Mouse (Mus musculus) midbrain, embryonic 12.5 days (tissue): Measurements from ENCODE around the gene Mrgprf. TPM values are rescaled to one million over a fixed set of nuclear protein-coding genes. Genes with fewer than 3 reads are reported as not detected.

Source experiments
- ATAC-seq: fragments of 200-750 bp; cut with Nextera tagmentation; 2 replicates; pipeline ENCODE4 v1.8.0; 2017; ENCODE audit warnings: low read depth, moderate TSS enrichment, moderate library complexity; ENCODE audit not compliant: low FRiP score
- H3K27ac ChIP-seq: fragments of 300-500 bp; sonication (generic); replicated peaks from 2 replicates; pipeline ENCODE4 v1.5.1; 2016; ENCODE audit warnings: mild to moderate bottlenecking
- H3K27me3 ChIP-seq: fragments of 300-500 bp; sonication (generic); 2 replicates; pipeline ENCODE4 v1.6.1; 2016; ENCODE audit warnings: mild to moderate bottlenecking
- H3K36me3 ChIP-seq: fragments of 300-500 bp; sonication (generic); 2 replicates; pipeline ENCODE4 v1.6.1; 2016
- H3K4me1 ChIP-seq: fragments of 300-500 bp; sonication (generic); 2 replicates; pipeline ENCODE4 v1.6.1; 2016
- H3K4me2 ChIP-seq: fragments of 300-500 bp; sonication (generic); replicated peaks from 2 replicates; pipeline ENCODE4 v1.6.1; 2016; ENCODE audit warnings: mild to moderate bottlenecking, moderate library complexity
- H3K4me3 ChIP-seq: fragments of 300-500 bp; sonication (generic); 2 replicates; pipeline ENCODE4 v1.5.1; 2016; ENCODE audit warnings: mild to moderate bottlenecking
- H3K9ac ChIP-seq: fragments of 300-500 bp; sonication (generic); replicated peaks from 2 replicates; pipeline ENCODE4 v1.6.1; 2016; ENCODE audit warnings: mild to moderate bottlenecking, moderate library complexity
- H3K9me3 ChIP-seq: fragments of 300-500 bp; sonication (generic); 2 replicates; pipeline ENCODE4 v1.6.1; 2016; ENCODE audit warnings: mild to moderate bottlenecking
- WGBS: fragments of 180-500 bp; shearing (Covaris S2); methylation state at CpG from one replicate; pipeline ENCODE4 v1.1.7; 2016; 5-methylcytosine and 5-hydroxymethylcytosine counted together
- polyA plus RNA-seq: library from polyadenylated mRNA; unstranded; fragments of >200 nt; fragmentation: Nextera tagmentation; extraction: Ambion mirVana; gene quantifications from 2 replicates; pipeline ENCODE4 v1.2.1, GENCODE M21; 2016

Mrgprf gene
- polyA plus RNA-seq, 1 experiment from 2014 or later = 1.8 TPM

- WGBS = 93% methylated on average over 6 of the region's 6 CpGs
- H3K4me2 ChIP-seq = no peak overlapping the region
- H3K4me3 ChIP-seq = no peak overlapping the region
- ATAC-seq = no peak
- no peak overlapping the region for H3K9ac ChIP-seq
- H3K9me3 ChIP-seq = no peaks in the 10 kb centered on the region
- no peaks in the 10 kb centered on the region for H3K27me3 ChIP-seq
- H3K4me1 ChIP-seq = peaks cover 21% of the 10 kb centered on the region
- H3K36me3 ChIP-seq = no peaks in the 10 kb centered on the region
- H3K27ac ChIP-seq = no peak overlapping the region
Observed at GRCm38 (mm10) chr7:145301341-145302005, 845 bp downstream of the Mrgprf start.

GRCm38 (mm10) chr7:145302488-145303285 lies 2.1 kb downstream of the Mrgprf start:
- no peaks in the 10 kb centered on the region for H3K9me3 ChIP-seq
- 5% methylated on average over 20 of the region's 20 CpGs for WGBS
- H3K4me3 ChIP-seq = peak overlapping the region; percentile 29
- H3K9ac ChIP-seq = peak overlapping the region; percentile 21; the same call in 1 of the 2 replicates
- no peak overlapping the region; the same call in 1 of the 2 replicates for H3K27ac ChIP-seq
- ATAC-seq = peak; percentile 83
- H3K4me1 ChIP-seq = peaks cover 21% of the 10 kb centered on the region
- peak overlapping the region; percentile 56 for H3K4me2 ChIP-seq
- no peaks in the 10 kb centered on the region for H3K36me3 ChIP-seq
- no peaks in the 10 kb centered on the region for H3K27me3 ChIP-seq

- no peak for ATAC-seq
- Histone ChIP-seq H3K9ac (no peak overlapping the region), H3K27ac (no peak overlapping the region), H3K27me3 (no peaks in the 10 kb centered on the region), H3K4me2 (no peak overlapping the region), H3K9me3 (no peaks in the 10 kb centered on the region), H3K4me3 (no peak overlapping the region), H3K36me3 (no peaks in the 10 kb centered on the region), H3K4me1 (peaks cover 17% of the 10 kb centered on the region)
- 85% methylated on average over 2 of the region's 2 CpGs for WGBS
Observed at GRCm38 (mm10) chr7:145304153-145304552, 3.5 kb downstream of the Mrgprf start.

DNA sequence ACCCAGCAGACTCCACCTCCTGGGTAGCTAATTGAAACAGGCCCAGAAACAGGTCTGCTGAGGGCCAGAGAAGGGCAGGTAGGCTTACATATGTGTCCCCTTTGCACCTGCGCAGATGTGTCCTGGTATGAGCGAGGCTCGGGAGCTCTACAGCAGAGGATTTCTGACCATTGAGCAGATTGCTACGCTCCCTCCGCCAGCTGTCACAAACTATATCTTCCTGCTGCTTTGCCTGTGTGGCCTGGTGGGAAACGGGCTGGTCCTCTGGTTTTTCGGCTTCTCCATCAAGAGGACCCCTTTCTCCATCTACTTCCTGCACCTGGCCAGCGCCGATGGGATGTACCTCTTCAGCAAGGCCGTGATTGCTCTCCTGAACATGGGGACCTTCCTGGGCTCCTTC lies 7.0 kb downstream of the Mrgprf start:
- H3K4me3 ChIP-seq = no peak overlapping the region
- H3K36me3 ChIP-seq = no peaks in the 10 kb centered on the region
- 93% methylated on average over 10 of the region's 10 CpGs for WGBS
- H3K27me3 ChIP-seq = no peaks in the 10 kb centered on the region
- no peak overlapping the region for H3K27ac ChIP-seq
- H3K4me1 ChIP-seq = peaks cover 5% of the 10 kb centered on the region
- no peaks in the 10 kb centered on the region for H3K9me3 ChIP-seq
- no peak overlapping the region for H3K4me2 ChIP-seq
- ATAC-seq = no peak
- H3K9ac ChIP-seq = no peak overlapping the region

DNA sequence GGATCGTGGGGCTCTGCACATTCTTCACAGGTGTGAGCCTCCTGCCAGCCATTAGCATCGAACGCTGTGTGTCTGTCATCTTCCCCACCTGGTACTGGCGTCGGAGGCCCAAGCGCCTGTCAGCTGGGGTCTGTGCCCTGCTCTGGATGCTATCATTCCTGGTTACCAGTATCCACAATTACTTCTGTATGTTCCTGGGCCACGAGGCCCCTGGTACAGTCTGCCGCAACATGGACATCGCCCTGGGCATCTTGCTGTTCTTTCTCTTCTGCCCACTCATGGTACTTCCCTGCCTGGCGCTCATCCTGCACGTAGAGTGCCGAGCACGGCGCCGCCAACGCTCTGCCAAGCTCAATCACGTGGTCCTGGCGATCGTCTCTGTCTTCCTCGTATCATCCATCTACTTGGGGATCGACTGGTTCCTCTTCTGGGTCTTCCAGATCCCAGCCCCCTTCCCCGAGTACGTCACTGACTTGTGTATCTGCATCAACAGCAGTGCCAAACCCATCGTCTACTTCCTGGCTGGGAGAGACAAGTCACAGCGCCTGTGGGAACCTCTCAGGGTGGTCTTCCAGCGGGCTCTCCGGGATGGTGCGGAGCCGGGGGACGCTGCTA lies 7.5 kb downstream of the Mrgprf start:
- WGBS = 78% methylated on average over 30 of the region's 30 CpGs
- no peak overlapping the region for H3K27ac ChIP-seq
- no peak overlapping the region for H3K4me3 ChIP-seq
- H3K27me3 ChIP-seq = no peaks in the 10 kb centered on the region
- no peak overlapping the region for H3K4me2 ChIP-seq
- H3K4me1 ChIP-seq = no peaks in the 10 kb centered on the region
- H3K36me3 ChIP-seq = no peaks in the 10 kb centered on the region
- H3K9me3 ChIP-seq = no peaks in the 10 kb centered on the region
- ATAC-seq = no peak
- no peak overlapping the region for H3K9ac ChIP-seq

DNA sequence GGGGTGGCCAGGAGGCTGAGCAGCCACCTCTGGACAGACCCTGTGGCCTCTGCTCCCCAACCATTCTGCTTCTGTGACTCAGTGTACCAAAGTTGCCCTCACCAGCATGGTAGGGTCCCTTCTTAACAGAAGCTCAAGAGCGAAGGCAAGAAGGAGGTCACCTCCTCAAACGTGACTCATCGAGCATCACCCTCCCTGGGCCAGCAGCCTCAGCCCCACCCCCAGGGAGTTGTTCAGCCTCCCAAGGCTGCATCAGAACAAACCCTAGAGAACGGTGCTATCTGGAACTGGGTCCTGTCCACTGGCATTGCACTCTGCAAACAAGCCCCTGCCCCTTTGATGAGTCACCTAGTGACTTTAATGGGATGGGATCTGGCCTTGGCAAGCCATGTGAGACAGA lies 8.2 kb downstream of the Mrgprf start:
- WGBS = 84% methylated on average over 4 of the region's 4 CpGs
- Histone ChIP-seq H3K27ac (no peak overlapping the region), H3K9me3 (no peaks in the 10 kb centered on the region), H3K27me3 (no peaks in the 10 kb centered on the region), H3K36me3 (no peaks in the 10 kb centered on the region), H3K4me1 (no peaks in the 10 kb centered on the region), H3K9ac (no peak overlapping the region), H3K4me2 (no peak overlapping the region), H3K4me3 (no peak overlapping the region)
- ATAC-seq = no peak

- H3K4me2 ChIP-seq = no peak overlapping the region
- H3K27me3 ChIP-seq = no peaks in the 10 kb centered on the region
- 78% methylated on average over 1 of the region's 1 CpGs for WGBS
- no peak overlapping the region for H3K9ac ChIP-seq
- no peaks in the 10 kb centered on the region for H3K9me3 ChIP-seq
- no peaks in the 10 kb centered on the region for H3K4me1 ChIP-seq
- no peak for ATAC-seq
- no peaks in the 10 kb centered on the region for H3K36me3 ChIP-seq
- H3K27ac ChIP-seq = no peak overlapping the region
- H3K4me3 ChIP-seq = no peak overlapping the region
Observed at GRCm38 (mm10) chr7:145309877-145310276, 9.2 kb downstream of the Mrgprf start.

DNA sequence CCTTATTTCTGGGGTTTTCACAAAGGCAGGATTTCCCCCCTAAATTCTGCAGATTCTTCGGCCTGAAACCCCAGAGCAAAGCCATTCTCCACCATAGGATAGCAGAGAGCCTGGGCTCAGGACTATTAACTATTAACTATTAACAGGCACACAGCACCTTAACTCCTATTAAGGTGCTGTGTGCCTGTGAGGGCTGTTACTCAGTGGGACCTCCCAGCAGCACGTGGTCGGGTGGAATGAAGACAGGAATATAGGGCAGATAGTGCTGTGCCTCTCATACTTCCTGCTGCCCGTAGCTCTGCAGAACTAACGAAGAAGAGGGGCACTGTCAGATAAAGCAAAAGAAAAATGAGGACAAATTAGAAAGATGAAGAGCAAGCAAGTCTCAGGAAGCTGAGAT lies 9.9 kb downstream of the Mrgprf start:
- H3K27ac ChIP-seq = no peak overlapping the region
- WGBS = 74% methylated on average over 5 of the region's 5 CpGs
- H3K4me1 ChIP-seq = no peaks in the 10 kb centered on the region
- no peak for ATAC-seq
- H3K27me3 ChIP-seq = no peaks in the 10 kb centered on the region
- H3K9me3 ChIP-seq = no peaks in the 10 kb centered on the region
- H3K4me2 ChIP-seq = no peak overlapping the region
- H3K36me3 ChIP-seq = no peaks in the 10 kb centered on the region
- H3K9ac ChIP-seq = no peak overlapping the region
- no peak overlapping the region for H3K4me3 ChIP-seq

DNA sequence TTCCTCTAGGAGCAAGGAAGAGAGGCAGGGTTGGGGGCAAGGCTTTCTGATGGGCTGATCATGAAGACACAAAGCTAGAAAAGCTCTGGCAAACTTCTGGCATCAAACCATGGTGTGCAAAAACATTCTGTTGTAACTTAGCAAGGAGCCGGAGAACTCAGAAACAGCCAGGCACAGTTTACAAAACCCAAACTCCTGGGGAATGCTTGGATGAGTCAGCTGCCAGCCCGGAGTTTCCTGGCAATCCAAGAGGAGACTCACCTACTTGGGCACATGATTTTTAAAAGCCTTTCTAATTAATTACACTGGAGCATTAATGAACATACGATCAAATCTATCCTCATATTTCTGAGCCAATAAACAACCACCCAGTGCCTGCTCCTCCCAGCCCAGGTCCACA lies 11.5 kb downstream of the Mrgprf start:
- ATAC-seq = no peak
- Histone ChIP-seq H3K4me3 (no peak overlapping the region), H3K36me3 (no peaks in the 10 kb centered on the region), H3K4me2 (no peak overlapping the region), H3K9ac (no peak overlapping the region), H3K4me1 (no peaks in the 10 kb centered on the region), H3K9me3 (no peaks in the 10 kb centered on the region), H3K27ac (no peak overlapping the region), H3K27me3 (no peaks in the 10 kb centered on the region)
- WGBS = 85% methylated on average over 3 of the region's 3 CpGs

- WGBS = 95% methylated on average over 6 of the region's 6 CpGs
- Histone ChIP-seq H3K4me1 (no peaks in the 10 kb centered on the region), H3K9me3 (no peaks in the 10 kb centered on the region), H3K36me3 (no peaks in the 10 kb centered on the region), H3K4me3 (no peak within 1 kb of the TSS), H3K4me2 (no peak within 1 kb of the TSS), H3K27me3 (no peaks in the 10 kb centered on the region), H3K9ac (no peak within 1 kb of the TSS), H3K27ac (no peak within 1 kb of the TSS)
- ATAC-seq = no peak
Observed at GRCm38 (mm10) chr7:145314785-145315411, 14.3 kb downstream of the Mrgprf start, which contains the start of gene Mrgprd. Gene Mrgprd (plus strand): TSS chr7:145314835.

- Histone ChIP-seq H3K27me3 (no peaks in the 10 kb centered on the region), H3K36me3 (no peaks in the 10 kb centered on the region), H3K9ac (no peak overlapping the region), H3K4me2 (no peak overlapping the region), H3K4me1 (no peaks in the 10 kb centered on the region), H3K27ac (no peak overlapping the region), H3K9me3 (no peaks in the 10 kb centered on the region), H3K4me3 (no peak overlapping the region)
- 69% methylated on average over 4 of the region's 4 CpGs for WGBS
- no peak for ATAC-seq
Observed at GRCm38 (mm10) chr7:145317522-145317921, 16.9 kb downstream of the Mrgprf start.

GRCm38 (mm10) chr7:145319481-145319880 lies 18.9 kb downstream of the Mrgprf start:
- Histone ChIP-seq H3K4me1 (no peaks in the 10 kb centered on the region), H3K27me3 (no peaks in the 10 kb centered on the region), H3K27ac (no peak overlapping the region), H3K4me3 (no peak overlapping the region), H3K9ac (no peak overlapping the region), H3K36me3 (no peaks in the 10 kb centered on the region), H3K4me2 (no peak overlapping the region), H3K9me3 (no peaks in the 10 kb centered on the region)
- ATAC-seq = no peak
- 80% methylated on average over 3 of the region's 3 CpGs for WGBS
